Mouse (Mus musculus) inflammation-experienced regulatory T-cells, adult 6 months (primary cell): ENCODE measurements around the gene Tnfrsf8. TPM values are rescaled to one million over a fixed set of nuclear protein-coding genes. Genes with fewer than 3 reads are reported as not detected.

Experiments
- ATAC-seq: one replicate; pipeline ENCODE4 v1.8.0; 2017
- polyA plus RNA-seq, 3 experiments: library from polyadenylated mRNA; unstranded; fragments of 100-300 nt; shearing (Covaris generic); gene quantifications; one replicate each; pipeline ENCODE4 v1.2.1; 2017

Tnfrsf8 gene
- polyA plus RNA-seq, 3 experiments from 2014 or later: 10.4 to 16.8 (median 14.5) TPM

GRCm38 (mm10) chr4:145229524-145230163, 85.3 kb downstream of the Tnfrsf8 start:
- ATAC-seq: peak; percentile 72

GRCm38 (mm10) chr4:145229051-145229450, 85.9 kb downstream of the Tnfrsf8 start:
- peak; percentile 81 for ATAC-seq

DNA sequence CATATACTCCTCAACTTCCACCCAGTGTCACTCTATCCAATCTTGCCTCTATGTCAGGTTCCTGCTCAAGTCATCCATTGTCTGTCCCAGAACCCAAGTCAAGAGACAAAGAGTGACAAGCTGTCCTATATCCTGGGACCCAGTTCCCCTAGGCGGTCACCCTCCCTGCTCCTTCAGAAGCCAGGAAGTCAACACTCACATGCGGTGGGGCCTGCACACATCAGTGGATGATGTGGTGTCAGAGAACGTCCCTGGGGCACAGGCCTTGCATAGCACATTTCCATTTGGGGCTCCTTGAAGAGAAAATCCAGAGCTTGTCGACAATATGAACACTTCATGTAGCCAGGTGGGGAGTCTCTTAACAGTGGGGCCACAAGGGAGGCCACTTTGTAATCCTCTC, 90.4 kb downstream of the Tnfrsf8 start:
- no peak for ATAC-seq

GRCm38 (mm10) chr4:145222064-145222463, 92.9 kb downstream of the Tnfrsf8 start:
- ATAC-seq: peak; percentile 48

- peak; percentile 79 for ATAC-seq
Observed at GRCm38 (mm10) chr4:145221379-145221778, 93.6 kb downstream of the Tnfrsf8 start.

GRCm38 (mm10) chr4:145220001-145220400, 95.0 kb downstream of the Tnfrsf8 start:
- ATAC-seq: no peak

- no peak for ATAC-seq
Observed at GRCm38 (mm10) chr4:145219240-145219985, 95.6 kb downstream of the Tnfrsf8 start.

- no peak for ATAC-seq
Observed at GRCm38 (mm10) chr4:145217837-145218236, 97.1 kb downstream of the Tnfrsf8 start.

Other genes with a start within 250 kb of the Tnfrsf8 start
- gene Vps13d, start 120.2 kb downstream of the Tnfrsf8 start, polyA plus RNA-seq: 10 to 100 TPM; 10.6 to 27.5 (median 19.6) TPM
- 100 to 1,000 TPM in 1 of 3 experiments, 10 to 100 TPM in 2; 83.9 to 124 (median 98.2) TPM for gene Tnfrsf1b, start 68.3 kb downstream of the Tnfrsf8 start, polyA plus RNA-seq
- 10 to 100 TPM in 1 of 3 experiments, 1 to 10 TPM in 1, not detected in 1; 9.5 to 18.0 TPM for gene Zfp990, start 195.6 kb upstream of the Tnfrsf8 start, polyA plus RNA-seq